Mouse (Mus musculus): ENCODE measurements around the gene Mgam. TPM values are rescaled to one million over a fixed set of nuclear protein-coding genes. Genes with fewer than 3 reads are reported as not detected.

The Mgam gene
- polyA plus RNA-seq, 1 experiment from 2014 or later, result 0.17 TPM

GRCm38 (mm10) chr6:40774656-40775055, 146.0 kb downstream of the Mgam start:
- Histone ChIP-seq H3K9ac (ENCODE audit: low read length) (no peak overlapping the region), H3K9me3 (replicated peaks; ENCODE audit: control insufficient read depth, low read length) (no peaks in the 10 kb centered on the region), H3K27me3 (replicated peaks; ENCODE audit: control insufficient read depth, insufficient read depth, low read length) (no peaks in the 10 kb centered on the region), H3K27ac (ENCODE audit: low read depth, low read length) (no peak overlapping the region), H3K4me2 (ENCODE audit: low read length) (no peak overlapping the region), H3K4me3 (ENCODE audit: low read depth, low read length) (no peak overlapping the region), H3K4me1 (ENCODE audit: control insufficient read depth, insufficient read depth, low read length) (no peaks in the 10 kb centered on the region), H3K36me3 (ENCODE audit: control insufficient read depth, insufficient read depth, low read length) (no peaks in the 10 kb centered on the region)
- 90% methylated on average over 3 of the region's 3 CpGs for WGBS
- ATAC-seq (no peak), DNase-seq (ENCODE audit: low spot score) (no peak)

GRCm38 (mm10) chr6:40778458-40778857, 149.8 kb downstream of the Mgam start:
- WGBS, result 84% methylated on average over 4 of the region's 4 CpGs
- no peak overlapping the region for H3K4me3 ChIP-seq (ENCODE audit: low read depth, low read length)
- H3K4me2 ChIP-seq (ENCODE audit: low read length), result no peak overlapping the region
- H3K27me3 ChIP-seq (replicated peaks; ENCODE audit: control insufficient read depth, insufficient read depth, low read length), result no peaks in the 10 kb centered on the region
- no peaks in the 10 kb centered on the region for H3K36me3 ChIP-seq (ENCODE audit: control insufficient read depth, insufficient read depth, low read length)
- no peak overlapping the region for H3K9ac ChIP-seq (ENCODE audit: low read length)
- no peaks in the 10 kb centered on the region for H3K4me1 ChIP-seq (ENCODE audit: control insufficient read depth, insufficient read depth, low read length)
- DNase-seq (ENCODE audit: low spot score) (no peak), ATAC-seq (no peak)
- H3K9me3 ChIP-seq (replicated peaks; ENCODE audit: control insufficient read depth, low read length), result no peaks in the 10 kb centered on the region
- no peak overlapping the region for H3K27ac ChIP-seq (ENCODE audit: low read depth, low read length)

GRCm38 (mm10) chr6:40783637-40784036, 155.0 kb downstream of the Mgam start:
- Histone ChIP-seq H3K4me2 (ENCODE audit: low read length) (no peak overlapping the region), H3K36me3 (ENCODE audit: control insufficient read depth, insufficient read depth, low read length) (no peaks in the 10 kb centered on the region), H3K27me3 (replicated peaks; ENCODE audit: control insufficient read depth, insufficient read depth, low read length) (no peaks in the 10 kb centered on the region), H3K27ac (ENCODE audit: low read depth, low read length) (no peak overlapping the region), H3K4me1 (ENCODE audit: control insufficient read depth, insufficient read depth, low read length) (no peaks in the 10 kb centered on the region), H3K9me3 (replicated peaks; ENCODE audit: control insufficient read depth, low read length) (no peaks in the 10 kb centered on the region), H3K9ac (ENCODE audit: low read length) (no peak overlapping the region), H3K4me3 (ENCODE audit: low read depth, low read length) (no peak overlapping the region)
- ATAC-seq (no peak), DNase-seq (ENCODE audit: low spot score) (no peak)
- WGBS, result 100% methylated on average over 1 of the region's 1 CpGs

- Histone ChIP-seq H3K4me1 (ENCODE audit: control insufficient read depth, insufficient read depth, low read length) (no peaks in the 10 kb centered on the region), H3K27me3 (replicated peaks; ENCODE audit: control insufficient read depth, insufficient read depth, low read length) (no peaks in the 10 kb centered on the region), H3K9me3 (replicated peaks; ENCODE audit: control insufficient read depth, low read length) (no peaks in the 10 kb centered on the region), H3K4me2 (ENCODE audit: low read length) (no peak overlapping the region), H3K27ac (ENCODE audit: low read depth, low read length) (no peak overlapping the region), H3K9ac (ENCODE audit: low read length) (no peak overlapping the region), H3K36me3 (ENCODE audit: control insufficient read depth, insufficient read depth, low read length) (no peaks in the 10 kb centered on the region), H3K4me3 (ENCODE audit: low read depth, low read length) (no peak overlapping the region)
- no peak for DNase-seq (ENCODE audit: low spot score)
- 90% methylated on average over 3 of the region's 3 CpGs for WGBS
- ATAC-seq, result no peak
Measured at GRCm38 (mm10) chr6:40784378-40784777, 155.7 kb downstream of the Mgam start.

DNA sequence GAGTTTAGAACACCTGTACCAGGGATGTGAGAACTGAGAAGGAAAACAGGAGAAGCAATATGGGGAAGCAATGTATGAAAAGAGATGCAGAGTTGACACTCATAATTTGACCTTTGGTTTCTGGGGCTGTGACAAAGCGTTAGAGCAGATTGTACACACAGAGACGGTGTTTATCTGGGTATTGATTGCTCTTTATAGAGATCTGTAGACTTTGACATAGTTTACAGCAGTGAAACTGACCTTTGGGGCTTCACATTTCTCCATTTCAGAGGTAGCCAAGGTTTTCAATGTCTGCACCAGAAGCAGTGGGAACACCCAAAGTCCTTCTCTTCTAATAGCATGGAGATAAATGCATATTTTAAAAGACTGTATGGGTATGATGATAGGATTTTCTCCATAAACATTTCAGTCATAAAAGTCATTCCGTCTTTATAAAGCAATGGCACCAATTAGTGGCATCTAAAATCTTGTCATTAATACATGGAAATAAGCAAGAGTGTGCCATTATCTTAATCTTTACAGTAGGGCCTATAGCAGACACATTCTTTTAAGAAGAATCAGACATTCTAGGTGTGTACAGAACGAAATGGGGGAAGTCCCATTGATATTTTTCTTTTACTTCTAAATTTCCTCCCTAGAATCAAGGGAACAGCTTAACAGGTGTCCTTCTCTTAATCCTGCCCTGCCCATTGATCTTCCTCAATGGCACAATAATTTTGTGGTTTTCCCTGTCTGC, 166.6 kb downstream of the Mgam start:
- Histone ChIP-seq H3K9ac (ENCODE audit: low read length) (no peak overlapping the region), H3K9me3 (replicated peaks; ENCODE audit: control insufficient read depth, low read length) (no peaks in the 10 kb centered on the region), H3K27ac (ENCODE audit: low read depth, low read length) (no peak overlapping the region), H3K27me3 (replicated peaks; ENCODE audit: control insufficient read depth, insufficient read depth, low read length) (no peaks in the 10 kb centered on the region), H3K36me3 (ENCODE audit: control insufficient read depth, insufficient read depth, low read length) (no peaks in the 10 kb centered on the region), H3K4me1 (ENCODE audit: control insufficient read depth, insufficient read depth, low read length) (no peaks in the 10 kb centered on the region), H3K4me2 (ENCODE audit: low read length) (no peak overlapping the region), H3K4me3 (ENCODE audit: low read depth, low read length) (no peak overlapping the region)
- no peak for ATAC-seq
- no peak for DNase-seq (ENCODE audit: low spot score)
- WGBS, result 77% methylated on average over 4 of the region's 4 CpGs

- WGBS, result 88% methylated on average over 5 of the region's 5 CpGs
- no peaks in the 10 kb centered on the region for H3K36me3 ChIP-seq (ENCODE audit: control insufficient read depth, insufficient read depth, low read length)
- DNase-seq (ENCODE audit: low spot score) (no peak), ATAC-seq (no peak)
- no peak overlapping the region for H3K27ac ChIP-seq (ENCODE audit: low read depth, low read length)
- H3K9me3 ChIP-seq (replicated peaks; ENCODE audit: control insufficient read depth, low read length), result no peaks in the 10 kb centered on the region
- H3K4me2 ChIP-seq (ENCODE audit: low read length), result no peak overlapping the region
- H3K9ac ChIP-seq (ENCODE audit: low read length), result no peak overlapping the region
- H3K4me3 ChIP-seq (ENCODE audit: low read depth, low read length), result no peak overlapping the region
- H3K4me1 ChIP-seq (ENCODE audit: control insufficient read depth, insufficient read depth, low read length), result no peaks in the 10 kb centered on the region
- no peaks in the 10 kb centered on the region for H3K27me3 ChIP-seq (replicated peaks; ENCODE audit: control insufficient read depth, insufficient read depth, low read length)
Measured at GRCm38 (mm10) chr6:40818237-40818902, 189.7 kb downstream of the Mgam start.

Other genes with a start within 250 kb of the Mgam start
- 35.8 and 38.7 TPM in 2 replicates for gene E330009J07Rik, start 192.7 kb upstream of the Mgam start, polyA plus RNA-seq (2014; fragmentation: Nextera tagmentation; extraction: Ambion mirVana)
- 0.07 and 0.23 TPM in 2 replicates for gene Wee2, start 189.7 kb upstream of the Mgam start, polyA plus RNA-seq (2014; fragmentation: Nextera tagmentation; extraction: Ambion mirVana)
- gene Ssbp1, start 157.5 kb upstream of the Mgam start, polyA plus RNA-seq (2014; fragmentation: Nextera tagmentation; extraction: Ambion mirVana), result 116 and 140 TPM in 2 replicates
- not detected in 2 replicates for gene Tas2r137, start 137.6 kb upstream of the Mgam start, polyA plus RNA-seq (2014; fragmentation: Nextera tagmentation; extraction: Ambion mirVana)
- gene Tas2r108, start 135.3 kb upstream of the Mgam start, polyA plus RNA-seq (2014; fragmentation: Nextera tagmentation; extraction: Ambion mirVana), result not detected in 2 replicates
- not detected in 2 replicates for gene Prss37, start 109.3 kb upstream of the Mgam start, polyA plus RNA-seq (2014; fragmentation: Nextera tagmentation; extraction: Ambion mirVana)
- gene Olfr461, start 73.8 kb upstream of the Mgam start, polyA plus RNA-seq (2014; fragmentation: Nextera tagmentation; extraction: Ambion mirVana), result not detected in 2 replicates
- 0.12 TPM in 1 of 2 replicates, not detected in the other for gene Olfr460, start 59.3 kb upstream of the Mgam start, polyA plus RNA-seq (2014; fragmentation: Nextera tagmentation; extraction: Ambion mirVana)
- gene Clec5a, start 43.0 kb upstream of the Mgam start, polyA plus RNA-seq (2014; fragmentation: Nextera tagmentation; extraction: Ambion mirVana), result 0.66 and 0.84 TPM in 2 replicates
- not detected in 2 replicates for gene Tas2r138, start 15.5 kb upstream of the Mgam start, polyA plus RNA-seq (2014; fragmentation: Nextera tagmentation; extraction: Ambion mirVana)